Mouse (Mus musculus): ENCODE measurements around the gene Ndufs4. TPM values are rescaled to one million over a fixed set of nuclear protein-coding genes. Genes with fewer than 3 reads are reported as not detected.

Ndufs4 gene
- polyA plus RNA-seq (2014; fragmentation: Nextera tagmentation; extraction: Ambion mirVana) = 324 and 417 TPM in 2 replicates

GRCm38 (mm10) chr13:114388211-114388965 lies at the start of gene Ndufs4:
Gene Ndufs4 (minus strand): TSS chr13:114388258.
- H3K9ac ChIP-seq (ENCODE audit: low read depth, low read length) = peak within 1 kb of the TSS; percentile 85
- H3K27ac ChIP-seq (ENCODE audit: low read depth, low read length) = peak within 1 kb of the TSS; percentile 81
- no peak for ATAC-seq (ENCODE audit: low FRiP score, low TSS enrichment)
- no peaks in the 10 kb centered on the region for H3K36me3 ChIP-seq (ENCODE audit: control insufficient read depth, insufficient read depth, low read length)
- WGBS = 45% methylated on average over 13 of the region's 13 CpGs
- peaks cover 12% of the 10 kb centered on the region; the same call in 1 of the 2 replicates for H3K4me1 ChIP-seq (ENCODE audit: control insufficient read depth, insufficient read depth, low read length)
- no peaks in the 10 kb centered on the region for H3K27me3 ChIP-seq (ENCODE audit: control insufficient read depth, insufficient read depth, low read length)
- peak within 1 kb of the TSS; percentile 96 for H3K4me3 ChIP-seq (ENCODE audit: low read length)
- no peaks in the 10 kb centered on the region for H3K9me3 ChIP-seq (ENCODE audit: control insufficient read depth, low read length)
- peak within 1 kb of the TSS; percentile 80 for H3K4me2 ChIP-seq (replicated peaks; ENCODE audit: low read depth, low read length)

DNA sequence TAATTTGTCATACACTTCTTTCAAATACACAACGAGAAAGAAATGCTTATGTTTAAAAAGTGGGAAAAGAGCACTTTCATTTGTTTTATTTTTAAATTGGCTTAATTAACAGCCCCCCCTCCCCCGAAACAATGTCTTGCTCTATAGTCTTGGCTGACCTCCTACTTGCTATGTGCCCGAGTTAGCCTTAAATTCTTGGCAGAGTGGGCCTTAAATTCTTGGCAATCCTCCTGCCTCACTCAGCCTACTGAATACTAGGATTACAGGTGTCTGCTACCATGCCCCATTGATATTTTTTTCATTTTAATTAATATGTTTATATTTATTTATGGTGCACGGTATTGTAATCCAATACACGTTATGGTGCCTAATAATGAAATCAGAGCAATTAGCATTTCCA lies 44.4 kb upstream of the Ndufs4 start:
- no peak for ATAC-seq (ENCODE audit: low FRiP score, low TSS enrichment)
- H3K27me3 ChIP-seq (ENCODE audit: control insufficient read depth, insufficient read depth, low read length) = no peaks in the 10 kb centered on the region
- 86% methylated on average over 5 of the region's 5 CpGs for whole genome bisulfite sequencing
- no peaks in the 10 kb centered on the region for H3K4me1 ChIP-seq (ENCODE audit: control insufficient read depth, insufficient read depth, low read length)
- H3K4me3 ChIP-seq (ENCODE audit: low read length) = no peak overlapping the region
- H3K27ac ChIP-seq (ENCODE audit: low read depth, low read length) = no peak overlapping the region
- no peak overlapping the region for H3K4me2 ChIP-seq (replicated peaks; ENCODE audit: low read depth, low read length)
- H3K36me3 ChIP-seq (ENCODE audit: control insufficient read depth, insufficient read depth, low read length) = no peaks in the 10 kb centered on the region
- no peaks in the 10 kb centered on the region for H3K9me3 ChIP-seq (ENCODE audit: control insufficient read depth, low read length)
- H3K9ac ChIP-seq (ENCODE audit: low read depth, low read length) = no peak overlapping the region

GRCm38 (mm10) chr13:114425230-114425629 lies 37.2 kb upstream of the Ndufs4 start:
- Histone ChIP-seq H3K4me3 (ENCODE audit: low read length) (no peak overlapping the region), H3K27me3 (ENCODE audit: control insufficient read depth, insufficient read depth, low read length) (no peaks in the 10 kb centered on the region), H3K27ac (ENCODE audit: low read depth, low read length) (no peak overlapping the region), H3K36me3 (ENCODE audit: control insufficient read depth, insufficient read depth, low read length) (no peaks in the 10 kb centered on the region), H3K9ac (ENCODE audit: low read depth, low read length) (no peak overlapping the region), H3K4me2 (replicated peaks; ENCODE audit: low read depth, low read length) (no peak overlapping the region), H3K9me3 (ENCODE audit: control insufficient read depth, low read length) (no peaks in the 10 kb centered on the region), H3K4me1 (ENCODE audit: control insufficient read depth, insufficient read depth, low read length) (no peaks in the 10 kb centered on the region)
- WGBS = 92% methylated on average over 5 of the region's 5 CpGs
- ATAC-seq (ENCODE audit: low FRiP score, low TSS enrichment) = no peak

DNA sequence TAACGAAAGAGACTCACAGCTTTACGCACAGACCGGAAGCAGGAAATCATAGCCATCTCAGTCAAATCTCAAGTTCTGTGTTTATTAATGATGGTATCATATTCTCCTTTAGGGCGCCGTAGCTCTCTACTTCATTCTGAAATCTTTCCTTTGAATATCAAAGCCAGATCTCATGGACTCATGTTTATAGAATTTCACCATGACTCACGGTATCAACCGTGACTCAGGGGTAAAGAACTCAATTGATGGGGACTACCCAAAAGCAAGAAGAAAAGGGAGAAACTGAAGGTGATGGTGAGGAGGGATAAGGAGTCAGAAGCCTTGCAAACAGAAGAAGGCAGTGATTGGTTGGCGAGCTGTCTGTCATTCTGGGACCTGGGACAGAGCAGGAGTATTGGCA lies 32.2 kb upstream of the Ndufs4 start:
- Histone ChIP-seq H3K9me3 (ENCODE audit: control insufficient read depth, low read length) (no peaks in the 10 kb centered on the region), H3K4me1 (ENCODE audit: control insufficient read depth, insufficient read depth, low read length) (no peaks in the 10 kb centered on the region), H3K27me3 (ENCODE audit: control insufficient read depth, insufficient read depth, low read length) (no peaks in the 10 kb centered on the region), H3K4me3 (ENCODE audit: low read length) (no peak overlapping the region), H3K36me3 (ENCODE audit: control insufficient read depth, insufficient read depth, low read length) (no peaks in the 10 kb centered on the region), H3K9ac (ENCODE audit: low read depth, low read length) (no peak overlapping the region), H3K27ac (ENCODE audit: low read depth, low read length) (no peak overlapping the region), H3K4me2 (replicated peaks; ENCODE audit: low read depth, low read length) (no peak overlapping the region)
- ATAC-seq (ENCODE audit: low FRiP score, low TSS enrichment) = no peak
- 82% methylated on average over 8 of the region's 8 CpGs for WGBS

DNA sequence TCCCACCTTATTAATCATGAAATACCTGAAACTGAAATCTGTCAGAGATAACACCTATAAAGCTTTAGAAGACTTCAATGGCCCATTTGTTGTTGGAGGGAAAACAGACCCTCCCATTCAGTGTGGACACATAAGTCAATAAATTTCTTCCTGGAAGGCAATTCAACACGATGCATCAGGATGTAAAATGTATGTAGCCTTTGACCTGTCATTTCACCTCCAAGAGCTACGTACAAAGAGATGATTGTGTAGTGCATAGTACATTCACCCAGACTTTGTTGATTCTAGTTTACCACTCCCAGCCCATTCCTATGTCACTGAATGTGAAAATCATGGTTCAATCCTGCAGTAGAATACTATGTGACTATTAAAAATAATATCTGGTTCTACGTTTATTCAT lies 31.3 kb upstream of the Ndufs4 start:
- no peaks in the 10 kb centered on the region for H3K9me3 ChIP-seq (ENCODE audit: control insufficient read depth, low read length)
- H3K4me1 ChIP-seq (ENCODE audit: control insufficient read depth, insufficient read depth, low read length) = no peaks in the 10 kb centered on the region
- no peaks in the 10 kb centered on the region for H3K27me3 ChIP-seq (ENCODE audit: control insufficient read depth, insufficient read depth, low read length)
- H3K9ac ChIP-seq (ENCODE audit: low read depth, low read length) = no peak overlapping the region
- no peak overlapping the region for H3K4me2 ChIP-seq (replicated peaks; ENCODE audit: low read depth, low read length)
- 64% methylated on average over 3 of the region's 3 CpGs for WGBS
- no peak for ATAC-seq (ENCODE audit: low FRiP score, low TSS enrichment)
- H3K27ac ChIP-seq (ENCODE audit: low read depth, low read length) = no peak overlapping the region
- H3K4me3 ChIP-seq (ENCODE audit: low read length) = no peak overlapping the region
- no peaks in the 10 kb centered on the region for H3K36me3 ChIP-seq (ENCODE audit: control insufficient read depth, insufficient read depth, low read length)

DNA sequence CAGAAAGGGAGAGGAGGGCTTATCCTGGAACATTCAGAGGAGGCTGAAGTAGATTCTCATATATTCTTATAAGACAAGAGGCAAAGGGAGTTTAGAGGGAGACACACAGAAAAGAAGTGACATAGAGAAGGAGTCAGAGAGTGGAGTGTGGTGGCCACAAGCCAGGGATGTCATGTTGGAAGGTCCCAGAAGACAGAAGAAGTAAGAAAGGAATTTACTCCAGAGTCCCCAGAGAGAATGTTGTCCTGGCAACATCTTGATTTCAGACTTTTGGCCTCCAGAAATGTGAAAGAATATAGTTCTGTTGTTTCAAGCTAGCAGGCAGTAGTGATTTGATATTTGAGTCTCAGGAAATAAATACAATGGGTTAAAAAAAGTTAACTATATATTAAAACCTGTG lies 24.3 kb upstream of the Ndufs4 start:
- Histone ChIP-seq H3K4me3 (ENCODE audit: low read length) (no peak overlapping the region), H3K9me3 (ENCODE audit: control insufficient read depth, low read length) (no peaks in the 10 kb centered on the region), H3K27me3 (ENCODE audit: control insufficient read depth, insufficient read depth, low read length) (no peaks in the 10 kb centered on the region), H3K27ac (ENCODE audit: low read depth, low read length) (no peak overlapping the region), H3K4me1 (ENCODE audit: control insufficient read depth, insufficient read depth, low read length) (no peaks in the 10 kb centered on the region), H3K36me3 (ENCODE audit: control insufficient read depth, insufficient read depth, low read length) (no peaks in the 10 kb centered on the region), H3K4me2 (replicated peaks; ENCODE audit: low read depth, low read length) (no peak overlapping the region), H3K9ac (ENCODE audit: low read depth, low read length) (no peak overlapping the region)
- no peak for ATAC-seq (ENCODE audit: low FRiP score, low TSS enrichment)

DNA sequence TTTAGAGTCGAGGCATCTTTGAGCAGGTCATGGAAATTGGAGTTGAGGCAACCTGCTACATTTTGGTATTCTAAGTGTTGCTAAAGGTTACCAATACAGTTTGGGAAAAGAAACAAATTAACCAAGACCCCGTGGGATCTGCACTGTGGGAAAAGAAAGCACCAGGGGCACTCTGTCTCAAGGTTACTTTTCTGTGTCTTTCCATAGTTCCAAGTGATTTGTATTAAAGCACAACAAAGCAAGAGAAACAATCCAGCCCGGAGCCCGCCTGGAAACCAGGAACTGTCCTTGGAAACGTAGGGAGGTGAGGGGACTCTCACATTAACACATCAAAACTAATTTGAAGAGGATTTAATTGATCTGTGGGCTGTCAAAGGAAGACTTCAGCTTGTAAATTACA lies 18.8 kb upstream of the Ndufs4 start:
- Histone ChIP-seq H3K4me1 (ENCODE audit: control insufficient read depth, insufficient read depth, low read length) (no peaks in the 10 kb centered on the region), H3K27ac (ENCODE audit: low read depth, low read length) (no peak overlapping the region), H3K9ac (ENCODE audit: low read depth, low read length) (no peak overlapping the region), H3K36me3 (ENCODE audit: control insufficient read depth, insufficient read depth, low read length) (no peaks in the 10 kb centered on the region), H3K4me3 (ENCODE audit: low read length) (no peak overlapping the region), H3K9me3 (ENCODE audit: control insufficient read depth, low read length) (no peaks in the 10 kb centered on the region), H3K4me2 (replicated peaks; ENCODE audit: low read depth, low read length) (no peak overlapping the region), H3K27me3 (ENCODE audit: control insufficient read depth, insufficient read depth, low read length) (no peaks in the 10 kb centered on the region)
- ATAC-seq (ENCODE audit: low FRiP score, low TSS enrichment) = no peak
- WGBS = 12% methylated on average over 5 of the region's 5 CpGs

DNA sequence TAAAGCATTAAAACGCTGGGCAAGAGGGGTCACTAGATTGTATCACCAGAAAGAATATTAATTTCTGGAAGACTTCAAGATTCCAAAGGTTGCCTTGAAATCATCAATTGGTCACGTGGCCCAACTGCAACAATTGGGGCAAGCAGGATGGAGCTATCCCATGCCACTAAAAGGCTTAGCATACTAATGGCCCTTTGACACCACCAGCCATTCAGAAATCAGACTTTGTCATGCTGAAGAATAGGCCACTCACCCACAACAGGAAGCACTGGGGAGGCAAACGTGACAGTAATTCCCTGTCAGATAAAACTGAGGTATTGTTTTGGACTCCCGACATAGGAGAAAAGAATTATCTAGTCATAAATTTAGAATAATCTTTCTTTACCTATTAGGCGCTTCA lies 18.4 kb upstream of the Ndufs4 start:
- 21% methylated on average over 5 of the region's 5 CpGs for WGBS
- H3K27ac ChIP-seq (ENCODE audit: low read depth, low read length) = no peak overlapping the region
- no peak overlapping the region for H3K9ac ChIP-seq (ENCODE audit: low read depth, low read length)
- H3K36me3 ChIP-seq (ENCODE audit: control insufficient read depth, insufficient read depth, low read length) = no peaks in the 10 kb centered on the region
- no peak overlapping the region for H3K4me2 ChIP-seq (replicated peaks; ENCODE audit: low read depth, low read length)
- H3K4me1 ChIP-seq (ENCODE audit: control insufficient read depth, insufficient read depth, low read length) = no peaks in the 10 kb centered on the region
- H3K27me3 ChIP-seq (ENCODE audit: control insufficient read depth, insufficient read depth, low read length) = no peaks in the 10 kb centered on the region
- H3K9me3 ChIP-seq (ENCODE audit: control insufficient read depth, low read length) = no peaks in the 10 kb centered on the region
- H3K4me3 ChIP-seq (ENCODE audit: low read length) = no peak overlapping the region
- no peak for ATAC-seq (ENCODE audit: low FRiP score, low TSS enrichment)

DNA sequence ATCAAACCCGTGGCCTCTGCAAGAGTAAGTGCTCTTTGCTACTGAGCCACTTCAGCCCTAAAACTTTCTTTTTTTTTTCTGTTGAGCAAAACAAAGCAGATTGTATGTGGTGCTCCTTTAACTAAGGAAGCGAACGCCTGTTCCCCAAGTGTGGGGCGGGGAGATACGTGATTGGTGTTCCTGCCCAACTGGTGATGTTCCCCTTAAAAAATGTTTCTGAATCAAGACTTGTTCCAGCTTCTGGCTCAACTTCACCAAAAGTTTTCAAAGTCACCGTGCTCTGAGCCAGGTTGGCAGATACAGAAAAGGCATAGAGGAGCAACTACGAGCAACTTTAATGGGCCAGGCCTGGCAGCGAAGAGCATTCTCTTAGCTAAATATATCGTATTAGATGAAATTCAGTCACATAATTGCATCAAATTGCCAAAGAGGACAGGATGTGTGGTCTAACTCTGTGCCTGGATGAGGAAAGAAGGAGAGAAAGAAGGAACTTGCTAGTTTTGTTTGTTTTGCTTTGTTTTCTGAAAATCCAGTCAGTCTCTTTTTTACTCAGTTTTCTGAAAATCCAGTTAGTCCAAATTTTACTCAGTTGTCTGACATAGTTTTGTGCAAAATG lies 17.1 kb upstream of the Ndufs4 start:
- no peak overlapping the region for H3K27ac ChIP-seq (ENCODE audit: low read depth, low read length)
- no peaks in the 10 kb centered on the region for H3K36me3 ChIP-seq (ENCODE audit: control insufficient read depth, insufficient read depth, low read length)
- no peak overlapping the region for H3K4me2 ChIP-seq (replicated peaks; ENCODE audit: low read depth, low read length)
- ATAC-seq (ENCODE audit: low FRiP score, low TSS enrichment) = no peak
- H3K9me3 ChIP-seq (ENCODE audit: control insufficient read depth, low read length) = no peaks in the 10 kb centered on the region
- H3K27me3 ChIP-seq (ENCODE audit: control insufficient read depth, insufficient read depth, low read length) = no peaks in the 10 kb centered on the region
- H3K9ac ChIP-seq (ENCODE audit: low read depth, low read length) = no peak overlapping the region
- WGBS = 92% methylated on average over 9 of the region's 9 CpGs
- no peak overlapping the region for H3K4me3 ChIP-seq (ENCODE audit: low read length)
- no peaks in the 10 kb centered on the region for H3K4me1 ChIP-seq (ENCODE audit: control insufficient read depth, insufficient read depth, low read length)
